Mouse (Mus musculus) heart, embryonic 16.5 days (tissue): ENCODE measurements around the gene Gm20388. TPM values are rescaled to one million over a fixed set of nuclear protein-coding genes. Genes with fewer than 3 reads are reported as not detected.
A peak's percentile ranks its signal among the peaks of the same experiment; 100 is the strongest.

ENCODE experiments used
- ATAC-seq: fragments of 200-750 bp; cut with Nextera tagmentation; replicated peaks from 2 replicates; pipeline ENCODE4 v1.8.0; 2017; ENCODE audit warnings: moderate number of reproducible peaks; ENCODE audit not compliant: insufficient read depth, low FRiP score; ENCODE audit errors: extremely low read depth
- H3K27ac ChIP-seq: fragments of 300-500 bp; sonication (generic); 2 replicates; pipeline ENCODE4 v1.5.1; 2014; ENCODE audit warnings: mild to moderate bottlenecking, low read length, control low read depth, moderate library complexity
- H3K27me3 ChIP-seq: fragments of 300-500 bp; sonication (generic); 2 replicates; pipeline ENCODE4 v1.6.1; 2014; ENCODE audit warnings: low read length, mixed read lengths; ENCODE audit not compliant: control insufficient read depth, insufficient read depth
- H3K36me3 ChIP-seq: fragments of 300-500 bp; sonication (generic); 2 replicates; pipeline ENCODE4 v1.6.1; 2014; ENCODE audit not compliant: control insufficient read depth, insufficient read depth
- H3K4me1 ChIP-seq: fragments of 300-500 bp; sonication (generic); 2 replicates; pipeline ENCODE4 v1.6.1; 2014; ENCODE audit warnings: low read length, mixed read lengths; ENCODE audit not compliant: control insufficient read depth, insufficient read depth
- H3K4me2 ChIP-seq: fragments of 300-500 bp; sonication (generic); 2 replicates; pipeline ENCODE4 v1.6.1; 2014; ENCODE audit warnings: low read depth, mild to moderate bottlenecking, control low read depth, low read length
- H3K4me3 ChIP-seq: fragments of 300-500 bp; sonication (generic); 2 replicates; pipeline ENCODE4 v1.5.1; 2014; ENCODE audit warnings: mild to moderate bottlenecking, control low read depth, low read length
- H3K9ac ChIP-seq: fragments of 300-500 bp; sonication (generic); 2 replicates; pipeline ENCODE4 v1.6.1; 2014; ENCODE audit warnings: low read length, control low read depth
- H3K9me3 ChIP-seq: fragments of 300-500 bp; sonication (generic); replicated peaks from 2 replicates; pipeline ENCODE4 v1.6.1; 2016; ENCODE audit warnings: low read length; ENCODE audit not compliant: control insufficient read depth
- WGBS: fragments of 180-500 bp; shearing (Covaris S2); extraction: QIAGEN DNeasy Blood & Tissue Kit; methylation state at CpG from one replicate; pipeline ENCODE4 v1.1.7; 2014; 5-methylcytosine and 5-hydroxymethylcytosine counted together
- polyA plus RNA-seq: library from polyadenylated mRNA; unstranded; fragments of >200 nt; fragmentation: Nextera tagmentation; extraction: Ambion mirVana; gene quantifications from 2 replicates; pipeline ENCODE4 v1.2.1, GENCODE M21; 2015

Gm20388 gene
- polyA plus RNA-seq, 1 experiment from 2014 or later = 4.5 TPM

DNA sequence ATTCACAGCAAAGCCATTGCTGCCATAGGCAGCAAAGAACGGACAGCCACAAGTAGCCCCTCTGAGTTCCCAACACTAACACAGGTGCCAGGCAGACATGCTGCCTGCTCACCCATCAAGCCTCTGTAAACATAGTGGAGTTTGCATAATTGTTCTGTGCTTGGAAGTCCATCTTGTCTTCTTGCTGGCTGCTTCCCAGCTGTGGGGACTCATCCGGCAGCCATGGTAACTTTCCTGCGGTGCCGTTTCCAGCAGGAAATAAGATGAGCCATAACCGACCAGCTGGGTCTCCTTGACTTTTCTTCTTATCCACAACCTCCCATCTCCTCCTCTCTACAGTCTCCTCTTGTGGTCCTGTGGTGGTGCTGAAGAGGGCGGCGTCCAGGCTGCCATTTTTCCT, 787.8 kb downstream of the Gm20388 start:
- no peak overlapping the region for H3K4me2 ChIP-seq
- H3K4me3 ChIP-seq = no peak overlapping the region
- H3K27me3 ChIP-seq = no peaks in the 10 kb centered on the region; the same call in none of the 2 replicates
- 74% methylated on average over 7 of the region's 7 CpGs for WGBS
- no peak overlapping the region for H3K9ac ChIP-seq
- no peaks in the 10 kb centered on the region for H3K36me3 ChIP-seq
- H3K27ac ChIP-seq = peak overlapping the region; percentile 62
- no peak for ATAC-seq
- H3K9me3 ChIP-seq = no peaks in the 10 kb centered on the region
- H3K4me1 ChIP-seq = peaks cover 28% of the 10 kb centered on the region

DNA sequence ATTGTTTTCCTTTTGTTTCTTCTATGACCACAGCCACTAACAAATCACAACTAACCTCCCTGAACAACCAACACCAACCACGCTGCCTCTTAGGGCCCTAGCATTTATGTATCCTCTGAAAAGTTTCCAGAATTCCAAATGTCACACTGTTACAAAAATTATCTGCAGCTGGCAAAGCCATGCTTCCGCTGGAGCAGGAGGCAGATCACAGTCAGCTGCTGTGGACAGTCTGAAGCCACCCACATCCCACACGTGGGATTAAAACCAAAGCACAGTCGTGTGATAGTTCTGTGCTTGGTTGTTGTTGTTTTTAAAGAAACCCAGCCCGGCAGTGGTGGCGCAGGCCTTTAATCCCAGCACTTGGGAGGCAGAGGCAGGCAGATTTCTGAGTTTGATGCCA, 788.4 kb downstream of the Gm20388 start:
- Histone ChIP-seq H3K27me3 (no peaks in the 10 kb centered on the region; the same call in none of the 2 replicates), H3K27ac (peak overlapping the region; percentile 62), H3K9ac (no peak overlapping the region), H3K4me1 (peaks cover 27% of the 10 kb centered on the region), H3K4me2 (no peak overlapping the region), H3K4me3 (no peak overlapping the region), H3K36me3 (no peaks in the 10 kb centered on the region), H3K9me3 (no peaks in the 10 kb centered on the region)
- 59% methylated on average over 6 of the region's 6 CpGs for WGBS
- no peak for ATAC-seq

DNA sequence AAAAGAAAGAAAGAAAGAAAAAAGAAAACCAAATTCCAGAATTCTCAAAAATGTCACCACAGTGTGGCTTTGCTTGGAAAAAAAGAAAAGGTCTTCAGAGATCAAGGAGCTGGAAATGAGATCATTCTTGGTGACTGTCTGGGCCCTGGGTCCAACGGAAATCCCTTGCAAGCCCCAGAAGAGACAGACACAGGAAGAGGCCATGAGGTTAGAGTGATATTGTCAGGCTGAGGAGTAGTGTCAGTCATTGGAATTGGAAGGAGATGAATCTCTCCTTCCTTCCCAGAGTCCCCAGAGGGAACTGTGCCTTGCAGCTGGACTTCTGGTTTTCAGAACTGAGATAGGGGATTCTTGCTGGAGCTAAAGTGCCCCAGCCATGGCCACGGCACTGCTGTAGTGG, 788.9 kb downstream of the Gm20388 start:
- ATAC-seq = 0 out of 2 replicates have a peak, but pooled peaks have one; percentile 28
- no peak overlapping the region for H3K9ac ChIP-seq
- no peak overlapping the region for H3K4me3 ChIP-seq
- H3K4me1 ChIP-seq = peaks cover 23% of the 10 kb centered on the region
- 33% methylated on average over 2 of the region's 2 CpGs for WGBS
- H3K27me3 ChIP-seq = no peaks in the 10 kb centered on the region; the same call in none of the 2 replicates
- no peaks in the 10 kb centered on the region for H3K9me3 ChIP-seq
- H3K27ac ChIP-seq = peak overlapping the region; percentile 72
- no peak overlapping the region for H3K4me2 ChIP-seq
- no peaks in the 10 kb centered on the region for H3K36me3 ChIP-seq

DNA sequence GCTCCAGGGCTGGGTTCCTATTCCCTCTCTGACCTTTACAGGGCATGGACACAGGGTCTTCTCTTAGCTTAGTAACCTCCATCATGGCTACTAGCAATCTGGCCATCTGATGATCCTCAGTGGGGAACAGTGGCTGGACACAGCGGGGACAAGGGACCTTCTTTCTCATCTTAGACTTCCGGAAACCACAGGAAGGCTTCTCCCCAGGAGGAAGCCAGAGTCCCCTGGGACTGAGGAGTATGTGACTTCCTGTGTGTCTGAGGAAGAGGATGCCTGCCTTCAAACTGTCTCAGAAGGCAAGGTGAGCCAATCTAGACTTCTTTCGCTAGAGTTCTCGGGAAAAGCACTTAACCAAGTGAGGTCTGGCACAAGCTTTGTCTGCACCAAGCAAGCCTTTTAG, 789.4 kb downstream of the Gm20388 start:
- Histone ChIP-seq H3K36me3 (no peaks in the 10 kb centered on the region), H3K9me3 (no peaks in the 10 kb centered on the region), H3K9ac (no peak overlapping the region), H3K4me2 (no peak overlapping the region), H3K27me3 (no peaks in the 10 kb centered on the region; the same call in none of the 2 replicates), H3K4me3 (no peak overlapping the region), H3K27ac (peak overlapping the region; percentile 72), H3K4me1 (peaks cover 22% of the 10 kb centered on the region)
- WGBS = 60% methylated on average over 4 of the region's 4 CpGs
- ATAC-seq = no peak

DNA sequence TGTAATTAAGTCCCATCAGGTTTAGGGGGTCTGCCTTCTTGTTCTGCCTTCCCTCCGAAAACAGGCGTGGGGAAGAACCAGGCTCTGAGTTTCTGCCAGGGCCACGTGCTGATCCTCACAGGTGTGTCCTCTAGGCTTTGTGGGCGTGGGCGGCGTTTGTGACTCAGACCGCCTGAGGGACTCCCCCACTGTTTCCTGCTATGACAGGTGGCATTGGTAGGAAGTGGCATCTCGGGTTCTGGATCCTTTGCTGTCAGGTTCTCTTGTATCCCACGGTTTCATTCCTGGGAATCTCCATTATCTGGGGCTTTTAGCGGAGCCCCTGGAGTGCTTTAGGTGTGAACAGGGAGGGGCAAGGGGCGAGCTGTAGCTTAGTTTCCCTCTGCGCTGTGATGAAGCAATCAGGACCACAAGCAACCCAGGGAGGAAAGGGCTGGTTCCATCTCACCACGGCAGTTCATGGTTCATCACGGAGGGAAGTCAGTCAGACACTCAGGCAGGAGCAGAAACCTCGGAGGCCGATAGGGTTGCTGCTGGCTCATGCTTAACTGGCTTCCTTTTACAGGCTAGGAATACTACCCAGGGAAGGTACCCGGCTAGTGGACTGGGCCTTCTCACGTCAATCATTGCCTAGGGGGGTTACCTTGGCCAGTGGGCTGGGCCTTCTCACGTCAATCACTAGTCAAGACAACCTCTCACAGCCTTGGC, 791.3 kb downstream of the Gm20388 start:
- no peak; the same call in 1 of the 2 replicates for ATAC-seq
- Histone ChIP-seq H3K4me3 (no peak overlapping the region), H3K9ac (no peak overlapping the region), H3K4me1 (peaks cover 12% of the 10 kb centered on the region), H3K36me3 (no peaks in the 10 kb centered on the region), H3K9me3 (no peaks in the 10 kb centered on the region), H3K27me3 (no peaks in the 10 kb centered on the region; the same call in none of the 2 replicates), H3K27ac (no peak overlapping the region), H3K4me2 (no peak overlapping the region)
- 49% methylated on average over 19 of the region's 19 CpGs for WGBS

DNA sequence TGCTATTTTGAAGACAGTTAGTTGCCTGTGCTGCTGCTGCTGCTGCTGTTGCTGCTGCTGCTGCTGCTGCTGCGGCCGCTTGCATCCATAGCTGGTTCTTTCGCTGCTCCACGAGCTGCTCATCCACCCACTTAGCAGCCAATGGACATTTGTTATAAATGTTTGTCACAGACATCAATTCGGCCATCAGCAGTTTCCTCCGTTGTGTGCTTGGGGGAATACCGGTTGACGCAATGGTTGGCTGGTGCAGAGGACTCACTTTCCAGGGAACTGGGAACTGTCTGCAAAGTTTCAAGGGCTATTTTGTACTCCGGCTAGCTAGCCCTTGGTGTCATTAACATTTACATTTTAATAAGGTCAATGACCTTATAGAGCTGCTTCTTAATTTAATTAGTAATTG, 793.6 kb downstream of the Gm20388 start:
- no peaks in the 10 kb centered on the region; the same call in none of the 2 replicates for H3K27me3 ChIP-seq
- no peak overlapping the region for H3K27ac ChIP-seq
- H3K4me2 ChIP-seq = no peak overlapping the region
- no peaks in the 10 kb centered on the region for H3K36me3 ChIP-seq
- no peak overlapping the region for H3K9ac ChIP-seq
- H3K4me1 ChIP-seq = peaks cover 5% of the 10 kb centered on the region
- ATAC-seq = no peak
- no peaks in the 10 kb centered on the region for H3K9me3 ChIP-seq
- WGBS = 67% methylated on average over 9 of the region's 9 CpGs
- no peak overlapping the region for H3K4me3 ChIP-seq

DNA sequence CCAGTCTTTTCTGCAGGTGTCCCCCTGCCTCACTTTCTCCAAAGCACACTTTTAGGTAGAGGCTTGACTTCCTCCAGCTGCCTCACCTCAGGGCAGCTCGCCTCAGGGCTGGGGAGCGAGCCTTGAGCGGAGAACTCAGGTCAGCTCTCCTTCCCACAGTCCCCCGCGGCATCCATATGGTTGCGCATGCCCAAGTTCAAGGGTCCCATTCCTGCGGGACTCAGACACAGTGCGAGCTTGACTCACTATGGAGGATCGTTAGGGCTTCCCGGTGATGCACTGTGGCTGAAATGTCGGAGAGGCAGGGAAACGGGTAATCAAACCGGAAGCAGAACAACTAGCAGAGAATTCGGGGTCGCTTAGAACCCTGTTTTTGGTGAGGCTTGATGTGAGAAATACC, 794.5 kb downstream of the Gm20388 start:
- WGBS = 83% methylated on average over 15 of the region's 15 CpGs
- H3K36me3 ChIP-seq = no peaks in the 10 kb centered on the region
- no peak for ATAC-seq
- H3K4me2 ChIP-seq = no peak overlapping the region
- H3K27ac ChIP-seq = no peak overlapping the region
- H3K4me1 ChIP-seq = peaks cover 1% of the 10 kb centered on the region
- H3K27me3 ChIP-seq = no peaks in the 10 kb centered on the region; the same call in none of the 2 replicates
- H3K4me3 ChIP-seq = no peak overlapping the region
- H3K9ac ChIP-seq = no peak overlapping the region
- H3K9me3 ChIP-seq = no peaks in the 10 kb centered on the region

DNA sequence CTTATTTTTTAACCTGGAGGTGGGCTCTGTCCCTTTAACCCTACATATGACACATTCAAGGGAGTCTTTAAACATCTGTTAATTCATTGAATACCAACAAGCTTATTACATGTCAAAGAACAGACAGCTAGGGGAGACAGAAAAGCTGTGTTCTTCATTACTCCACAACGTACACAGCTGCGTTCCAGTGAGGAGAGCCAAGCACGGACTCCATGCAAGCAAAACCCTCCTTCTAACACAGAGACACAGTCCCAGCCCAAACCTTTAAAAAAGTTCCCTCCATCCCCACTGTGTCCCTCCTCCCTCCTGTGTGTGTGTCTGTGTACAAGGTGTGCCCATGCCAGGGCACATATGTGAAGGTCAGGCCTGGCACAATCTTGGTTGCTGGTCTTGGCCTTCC, 795.6 kb downstream of the Gm20388 start:
- 76% methylated on average over 3 of the region's 3 CpGs for WGBS
- ATAC-seq = no peak
- Histone ChIP-seq H3K9me3 (no peaks in the 10 kb centered on the region), H3K36me3 (no peaks in the 10 kb centered on the region), H3K4me2 (no peak overlapping the region), H3K9ac (no peak overlapping the region), H3K27ac (no peak overlapping the region), H3K27me3 (no peaks in the 10 kb centered on the region), H3K4me3 (no peak overlapping the region), H3K4me1 (no peaks in the 10 kb centered on the region)

DNA sequence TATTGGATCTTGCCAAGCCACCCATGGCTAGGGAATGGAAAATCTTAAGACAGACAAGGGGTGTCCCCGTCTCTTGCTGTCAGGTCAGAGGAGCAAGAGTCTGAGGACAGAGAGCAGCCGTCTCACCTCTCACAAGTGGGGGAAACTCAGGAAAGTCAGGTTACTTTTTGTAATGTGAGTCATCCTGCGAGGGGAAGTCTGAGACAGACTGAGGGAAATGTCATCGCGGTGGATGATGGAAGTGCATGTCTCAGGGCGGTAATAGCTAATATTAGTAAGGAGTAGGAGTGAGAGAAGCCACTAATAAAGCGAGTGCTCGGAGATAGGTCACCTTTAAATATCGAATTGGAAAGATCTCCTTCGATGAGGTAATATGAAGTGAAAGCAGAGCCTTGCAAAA, 798.5 kb downstream of the Gm20388 start:
- Histone ChIP-seq H3K27me3 (no peaks in the 10 kb centered on the region), H3K4me3 (no peak overlapping the region), H3K9ac (no peak overlapping the region), H3K9me3 (no peaks in the 10 kb centered on the region), H3K27ac (no peak overlapping the region), H3K4me2 (no peak overlapping the region), H3K4me1 (no peaks in the 10 kb centered on the region), H3K36me3 (no peaks in the 10 kb centered on the region)
- 55% methylated on average over 10 of the region's 10 CpGs for WGBS
- no peak for ATAC-seq
